Mouse (Mus musculus): Measurements from ENCODE around the gene B3galnt1. TPM values are rescaled to one million over a fixed set of nuclear protein-coding genes. Genes with fewer than 3 reads are reported as not detected.
A peak's percentile ranks its signal among the peaks of the same experiment; 100 is the strongest.
"Not testable (repeated sequence)": the region's sequence is repeated elsewhere in the genome, so short reads cannot be mapped to it uniquely, and the experiment has no call there.

Gene B3galnt1
- 1 to 10 TPM; 5.2 TPM for total RNA-seq (2021)

- DNase-seq: peak; percentile 58
Measured at GRCm38 (mm10) chr3:69598261-69599165, at the start of gene B3galnt1. Gene B3galnt1, minus strand, starts transcription at chr3:69598960.

DNA sequence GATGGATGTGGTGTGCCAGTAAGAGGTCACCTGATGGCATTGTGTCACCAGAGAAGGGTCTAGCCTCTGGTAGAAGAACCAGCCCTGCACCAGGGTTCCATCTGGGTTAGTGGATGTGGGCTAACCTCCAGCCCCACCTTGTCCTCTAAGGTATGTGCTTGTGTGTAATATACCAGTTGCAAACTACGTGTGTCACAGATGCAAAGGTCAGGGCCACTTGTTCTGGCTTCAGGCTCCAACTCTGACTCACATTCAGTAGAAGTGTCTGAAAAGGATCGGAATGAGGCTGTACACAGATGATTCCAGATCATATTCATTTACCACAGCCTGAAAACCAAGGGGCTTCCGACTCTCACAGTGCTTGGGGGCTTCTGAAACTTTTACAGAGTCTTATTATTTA, 35.8 kb upstream of the B3galnt1 start:
- DNase-seq: no peak

- DNase-seq: no peak
Measured at GRCm38 (mm10) chr3:69633706-69634420, 35.1 kb upstream of the B3galnt1 start.

GRCm38 (mm10) chr3:69626963-69627590, 28.3 kb upstream of the B3galnt1 start:
- no peak for DNase-seq

GRCm38 (mm10) chr3:69626213-69626962, 27.6 kb upstream of the B3galnt1 start:
- DNase-seq: no peak

GRCm38 (mm10) chr3:69624182-69624581, 25.4 kb upstream of the B3galnt1 start:
- no peak for DNase-seq

- DNase-seq: no peak
Measured at GRCm38 (mm10) chr3:69607909-69608308, 9.1 kb upstream of the B3galnt1 start.

GRCm38 (mm10) chr3:69607468-69607867, 8.7 kb upstream of the B3galnt1 start:
- DNase-seq: no peak

GRCm38 (mm10) chr3:69606923-69607322, 8.2 kb upstream of the B3galnt1 start:
- DNase-seq: no peak

- peak; percentile 11 for DNase-seq
Measured at GRCm38 (mm10) chr3:69599166-69599500, 373 bp upstream of the B3galnt1 start.

DNA sequence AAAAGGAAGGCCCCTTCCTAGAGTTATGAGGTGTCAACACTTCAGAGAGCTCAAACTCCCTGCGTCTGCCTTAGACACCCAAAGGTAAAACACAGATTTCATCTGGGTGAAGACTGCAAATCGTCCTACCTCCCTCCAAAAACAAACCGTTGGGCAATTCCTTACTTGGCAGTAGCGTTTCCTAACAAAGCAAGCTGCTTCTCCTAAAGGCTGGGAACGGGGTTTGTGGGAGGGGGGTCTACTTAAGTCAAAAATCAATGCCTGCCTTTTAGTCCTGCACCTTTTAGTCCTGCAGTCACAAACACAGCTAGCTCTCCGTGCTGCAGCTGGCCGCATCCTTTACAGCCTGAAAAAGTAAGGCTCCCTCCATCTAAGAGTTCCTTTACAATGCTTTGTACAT, 944 bp downstream of the B3galnt1 start:
- no peak for DNase-seq

- DNase-seq: no peak
Measured at GRCm38 (mm10) chr3:69597211-69597610, 1.5 kb downstream of the B3galnt1 start.

DNA sequence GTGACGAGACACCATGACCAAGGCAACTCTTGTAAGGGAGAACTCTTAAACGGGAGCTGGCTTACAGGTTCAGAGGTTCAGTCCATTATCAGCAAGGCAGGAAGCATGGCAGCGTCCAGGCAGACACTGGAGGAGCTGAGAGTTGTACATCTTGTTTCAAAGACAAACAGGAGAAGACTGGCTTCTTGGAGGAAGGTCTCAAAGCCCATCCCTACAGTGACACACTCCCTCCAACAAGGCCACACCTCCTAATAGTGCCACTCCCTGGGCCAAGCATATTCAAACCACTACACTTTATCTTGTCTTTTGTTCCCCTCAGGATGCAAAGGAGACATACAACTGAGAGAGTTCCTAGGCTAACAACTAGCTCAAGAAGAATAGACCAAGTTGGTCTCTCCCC, 2.6 kb downstream of the B3galnt1 start:
- no peak for DNase-seq

DNA sequence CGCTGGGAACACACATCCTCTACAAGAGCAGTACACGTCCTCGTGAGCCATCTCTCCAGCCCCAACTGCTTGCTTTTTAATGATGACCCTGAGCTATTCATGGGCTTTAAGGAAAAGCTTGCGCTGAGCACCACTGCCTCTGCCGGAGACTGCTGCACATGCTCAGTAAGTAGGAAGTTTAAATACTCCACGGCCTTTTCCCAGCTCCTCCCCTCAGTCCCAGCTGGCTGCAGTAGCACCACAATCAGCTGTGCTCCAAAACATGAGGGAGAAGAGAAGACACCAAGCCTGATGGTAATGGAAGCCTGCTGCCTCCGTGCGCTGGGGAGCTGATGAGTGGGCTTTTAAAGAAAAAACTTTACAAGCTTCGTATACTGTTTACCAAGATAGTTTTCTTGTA, 4.7 kb downstream of the B3galnt1 start:
- no peak for DNase-seq

DNA sequence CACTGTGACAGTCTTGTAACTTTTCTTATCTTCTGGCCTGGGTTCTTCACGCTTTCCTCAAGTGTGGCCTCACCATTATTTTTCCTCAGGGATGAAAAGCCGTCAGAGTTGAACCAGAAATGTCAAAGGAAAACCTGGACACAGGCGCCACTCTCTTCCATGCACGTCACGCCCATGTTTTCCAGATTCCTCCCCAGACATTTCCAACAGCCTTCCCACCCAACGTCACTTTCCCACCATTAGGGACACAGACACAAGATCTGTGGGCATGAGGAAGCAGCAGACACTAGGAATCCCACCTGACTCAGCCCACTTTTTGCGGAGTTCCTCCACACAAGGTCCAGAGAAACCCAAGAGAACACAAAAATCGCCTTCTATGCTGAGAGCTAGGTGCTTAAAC, 5.3 kb downstream of the B3galnt1 start:
- no peak for DNase-seq

GRCm38 (mm10) chr3:69588101-69588760, 10.5 kb downstream of the B3galnt1 start:
- DNase-seq: peak; percentile 33

DNA sequence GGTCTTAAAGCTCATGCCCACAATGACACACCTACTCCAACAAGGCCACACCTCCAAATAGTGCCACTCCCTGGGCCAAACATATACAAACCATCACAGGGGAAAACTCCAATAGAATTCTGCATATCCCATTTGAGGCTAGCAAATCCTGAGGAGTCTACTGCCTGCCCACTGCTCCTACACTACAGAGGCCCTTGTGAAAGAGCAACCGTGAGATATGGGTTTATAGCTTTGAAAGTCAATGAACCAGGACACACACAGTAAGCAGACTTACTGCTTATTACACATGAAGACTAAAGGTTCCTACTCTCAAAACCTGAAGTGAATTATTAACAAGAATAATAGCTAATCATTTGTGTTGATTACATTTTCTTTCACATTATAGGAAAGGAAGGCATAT, 15.0 kb downstream of the B3galnt1 start:
- no peak for DNase-seq

DNA sequence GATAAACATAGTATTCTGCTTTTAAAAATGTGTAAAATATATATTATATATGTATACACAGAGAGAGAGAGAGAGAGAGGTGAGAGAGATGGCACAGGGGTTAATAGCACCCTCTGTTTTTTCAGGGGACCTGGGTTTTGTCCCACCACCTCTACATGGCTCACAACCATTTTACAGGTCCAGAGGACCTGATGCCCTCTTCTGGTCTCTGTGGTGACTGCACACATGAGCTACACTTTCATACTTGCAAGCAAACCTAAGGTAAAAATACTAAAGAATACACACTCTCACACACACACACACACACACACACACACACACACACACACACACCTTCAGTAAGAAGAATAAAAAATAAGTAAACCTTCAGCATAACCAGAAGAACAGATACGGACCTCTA, 20.0 kb downstream of the B3galnt1 start:
- DNase-seq: no peak

DNA sequence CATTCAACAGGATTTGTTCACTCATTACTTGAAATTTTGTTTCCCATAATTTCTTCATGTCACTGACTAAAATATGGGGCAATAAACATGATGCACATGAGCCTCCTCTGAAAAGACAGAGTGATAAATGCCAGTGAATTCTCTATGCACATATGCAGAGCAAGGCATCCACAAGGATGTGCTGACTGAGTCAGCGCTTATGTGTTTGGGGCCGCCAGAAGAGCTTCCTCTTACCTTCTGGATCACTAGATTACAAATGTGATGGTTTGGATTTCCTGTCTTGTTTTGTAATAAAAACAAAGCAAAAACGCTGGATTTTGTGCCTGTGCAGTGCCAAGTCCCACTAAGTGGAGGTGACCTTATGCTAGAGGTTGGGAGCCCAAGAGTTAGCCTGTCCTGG, 22.0 kb downstream of the B3galnt1 start:
- no peak for DNase-seq

DNA sequence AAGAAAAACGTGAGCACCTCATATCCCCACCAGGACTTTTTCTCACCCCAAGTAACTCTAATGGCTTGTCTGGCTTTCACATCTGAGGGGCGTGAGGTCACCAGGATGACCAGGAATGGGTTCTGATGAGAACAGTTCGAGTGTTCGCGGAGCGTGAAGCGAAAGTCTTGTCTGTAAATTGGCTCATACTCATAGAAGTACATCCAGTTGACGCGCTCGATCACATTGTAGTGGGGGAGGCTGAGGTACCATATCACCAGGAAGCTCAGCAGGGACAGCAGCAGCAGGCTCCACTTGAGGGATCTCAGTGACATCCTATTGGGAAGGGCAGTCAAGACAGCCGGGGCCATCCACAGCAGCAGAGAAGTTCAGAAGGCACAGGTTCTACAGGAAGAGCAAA, 23.2 kb downstream of the B3galnt1 start:
- no peak for DNase-seq

GRCm38 (mm10) chr3:69572561-69572960, 26.2 kb downstream of the B3galnt1 start:
- DNase-seq: no peak

- not testable (repeated sequence) for DNase-seq
Measured at GRCm38 (mm10) chr3:69565586-69565985, 33.2 kb downstream of the B3galnt1 start.
